Mouse (Mus musculus): ENCODE data around the gene Lman1l. TPM values are rescaled to one million over a fixed set of nuclear protein-coding genes. Genes with fewer than 3 reads are reported as not detected.

The Lman1l gene
- total and polyA plus RNA-seq, 2 experiments from 2014 or later, result not detected

GRCm38 (mm10) chr9:57558625-57559024 lies 61.9 kb downstream of the Lman1l start:
- no peaks in the 10 kb centered on the region for H3K27me3 ChIP-seq (ENCODE audit: insufficient read depth, low read length)
- no peaks in the 10 kb centered on the region for H3K9me3 ChIP-seq (ENCODE audit: low read length)
- no peak overlapping the region for H3K27ac ChIP-seq (ENCODE audit: low read depth, low read length)
- no peak overlapping the region for H3K4me2 ChIP-seq (ENCODE audit: low read depth, low read length, poor library complexity, severe bottlenecking)
- H3K9ac ChIP-seq (replicated peaks; ENCODE audit: low read length, poor library complexity, severe bottlenecking), result no peak overlapping the region
- H3K4me1 ChIP-seq (ENCODE audit: insufficient read depth, low read length), result peaks cover 15% of the 10 kb centered on the region; the same call in 1 of the 2 replicates
- ATAC-seq (ENCODE audit: low FRiP score) (no peak), DNase-seq (ENCODE audit: low spot score) (no peak)
- WGBS, result 90% methylated on average over 4 of the region's 4 CpGs
- H3K36me3 ChIP-seq (ENCODE audit: insufficient read depth, low read length), result no peaks in the 10 kb centered on the region
- no peak overlapping the region for H3K4me3 ChIP-seq (ENCODE audit: low read depth, low read length)
- TF ChIP-seq CTCF (IDR thresholded peaks at IDR 0.05), result no peak

DNA sequence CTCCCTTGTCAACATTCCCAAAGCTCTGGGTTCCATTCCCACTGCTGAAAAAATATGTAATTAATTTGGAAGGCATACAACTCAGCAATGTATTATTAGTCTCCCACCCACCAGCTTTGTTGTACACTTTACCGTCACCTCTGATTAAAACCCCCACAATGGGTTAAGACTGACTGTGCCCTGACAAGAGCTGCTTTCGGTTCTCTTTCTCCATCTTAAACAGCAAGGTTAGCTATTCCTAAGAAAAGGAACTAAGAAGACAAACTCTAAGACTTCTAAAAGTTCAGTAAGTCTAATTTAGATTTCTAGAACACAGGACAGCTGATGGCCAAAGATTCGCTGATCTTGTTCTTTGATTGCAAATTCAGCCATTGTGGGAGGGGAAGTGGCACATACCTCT lies 63.4 kb downstream of the Lman1l start:
- Histone ChIP-seq H3K4me1 (ENCODE audit: insufficient read depth, low read length) (peaks cover 9% of the 10 kb centered on the region; the same call in 1 of the 2 replicates), H3K9ac (replicated peaks; ENCODE audit: low read length, poor library complexity, severe bottlenecking) (no peak overlapping the region), H3K4me2 (ENCODE audit: low read depth, low read length, poor library complexity, severe bottlenecking) (no peak overlapping the region), H3K4me3 (ENCODE audit: low read depth, low read length) (no peak overlapping the region), H3K27ac (ENCODE audit: low read depth, low read length) (no peak overlapping the region), H3K9me3 (ENCODE audit: low read length) (no peaks in the 10 kb centered on the region), H3K27me3 (ENCODE audit: insufficient read depth, low read length) (no peaks in the 10 kb centered on the region), H3K36me3 (ENCODE audit: insufficient read depth, low read length) (no peaks in the 10 kb centered on the region)
- no peak for TF ChIP-seq CTCF (IDR thresholded peaks at IDR 0.05)
- DNase-seq (ENCODE audit: low spot score) (no peak), ATAC-seq (ENCODE audit: low FRiP score) (no peak)
- 63% methylated on average over 3 of the region's 3 CpGs for WGBS

Other genes starting within 250 kb of the Lman1l start
- 23.1 and 29.7 TPM in 2 replicates for gene Ppcdc, start 180.7 kb downstream of the Lman1l start, total RNA-seq (2014; rRNA removed)
- gene Ppcdc, start 180.7 kb downstream of the Lman1l start, polyA plus RNA-seq (2015; fragmentation: Nextera tagmentation; extraction: Ambion mirVana), result 15.0 and 17.6 TPM in 2 replicates
- 389 and 404 TPM in 2 replicates for gene Scamp5, start 152.7 kb downstream of the Lman1l start, total RNA-seq (2014; rRNA removed)
- 206 and 213 TPM in 2 replicates for gene Scamp5, start 152.7 kb downstream of the Lman1l start, polyA plus RNA-seq (2015; fragmentation: Nextera tagmentation; extraction: Ambion mirVana)
- gene Rpp25, start 116.7 kb downstream of the Lman1l start, total RNA-seq (2014; rRNA removed), result 24.2 and 24.8 TPM in 2 replicates
- 26.5 and 34.5 TPM in 2 replicates for gene Rpp25, start 116.7 kb downstream of the Lman1l start, polyA plus RNA-seq (2015; fragmentation: Nextera tagmentation; extraction: Ambion mirVana)
- 250 and 266 TPM in 2 replicates for gene Cox5a, start 99.5 kb downstream of the Lman1l start, total RNA-seq (2014; rRNA removed)
- gene Cox5a, start 99.5 kb downstream of the Lman1l start, polyA plus RNA-seq (2015; fragmentation: Nextera tagmentation; extraction: Ambion mirVana), result 1,115 and 1,120 TPM in 2 replicates
- 20.6 and 29.7 TPM in 2 replicates for gene Fam219b, start 83.2 kb downstream of the Lman1l start, total RNA-seq (2014; rRNA removed)
- 24.8 and 25.6 TPM in 2 replicates for gene Fam219b, start 83.2 kb downstream of the Lman1l start, polyA plus RNA-seq (2015; fragmentation: Nextera tagmentation; extraction: Ambion mirVana)
- 60.5 and 71.9 TPM in 2 replicates for gene Mpi, start 68.0 kb downstream of the Lman1l start, total RNA-seq (2014; rRNA removed)
- 57.2 and 61.2 TPM in 2 replicates for gene Mpi, start 68.0 kb downstream of the Lman1l start, polyA plus RNA-seq (2015; fragmentation: Nextera tagmentation; extraction: Ambion mirVana)
- 34.5 and 47.4 TPM in 2 replicates for gene Scamp2, start 59.8 kb downstream of the Lman1l start, total RNA-seq (2014; rRNA removed)
- 41.1 and 41.2 TPM in 2 replicates for gene Scamp2, start 59.8 kb downstream of the Lman1l start, polyA plus RNA-seq (2015; fragmentation: Nextera tagmentation; extraction: Ambion mirVana)
- gene Ulk3, start 31.3 kb downstream of the Lman1l start, total RNA-seq (2014; rRNA removed), result 18.9 and 23.3 TPM in 2 replicates
- 17.4 and 19.9 TPM in 2 replicates for gene Ulk3, start 31.3 kb downstream of the Lman1l start, polyA plus RNA-seq (2015; fragmentation: Nextera tagmentation; extraction: Ambion mirVana)
- gene Cplx3, start 14.5 kb downstream of the Lman1l start, total RNA-seq (2014; rRNA removed), result 0.09 TPM in 1 of 2 replicates, not detected in the other
- gene Cplx3, start 14.5 kb downstream of the Lman1l start, polyA plus RNA-seq (2015; fragmentation: Nextera tagmentation; extraction: Ambion mirVana), result 1.9 and 2.2 TPM in 2 replicates
- gene Csk, start 32.9 kb upstream of the Lman1l start, total RNA-seq (2014; rRNA removed), result 133 and 152 TPM in 2 replicates
- gene Csk, start 32.9 kb upstream of the Lman1l start, polyA plus RNA-seq (2015; fragmentation: Nextera tagmentation; extraction: Ambion mirVana), result 42.4 and 45.5 TPM in 2 replicates
- not detected in 2 replicates for gene Cyp1a2, start 62.9 kb upstream of the Lman1l start, total RNA-seq (2014; rRNA removed)
- gene Cyp1a2, start 62.9 kb upstream of the Lman1l start, polyA plus RNA-seq (2015; fragmentation: Nextera tagmentation; extraction: Ambion mirVana), result not detected in 2 replicates
- gene Cyp1a1, start 67.2 kb upstream of the Lman1l start, total RNA-seq (2014; rRNA removed), result 0.28 TPM in 1 of 2 replicates, not detected in the other
- 0.09 TPM in 2 replicates for gene Cyp1a1, start 67.2 kb upstream of the Lman1l start, polyA plus RNA-seq (2015; fragmentation: Nextera tagmentation; extraction: Ambion mirVana)
- 10.6 and 11.9 TPM in 2 replicates for gene Edc3, start 87.8 kb upstream of the Lman1l start, total RNA-seq (2014; rRNA removed)
- gene Edc3, start 87.8 kb upstream of the Lman1l start, polyA plus RNA-seq (2015; fragmentation: Nextera tagmentation; extraction: Ambion mirVana), result 27.3 and 27.8 TPM in 2 replicates
- gene Clk3, start 145.1 kb upstream of the Lman1l start, total RNA-seq (2014; rRNA removed), result 82.1 and 83.7 TPM in 2 replicates
- 53.4 and 54.3 TPM in 2 replicates for gene Clk3, start 145.1 kb upstream of the Lman1l start, polyA plus RNA-seq (2015; fragmentation: Nextera tagmentation; extraction: Ambion mirVana)
- gene Arid3b, start 216.0 kb upstream of the Lman1l start, total RNA-seq (2014; rRNA removed), result 4.9 and 5.3 TPM in 2 replicates
- 3.7 and 4.6 TPM in 2 replicates for gene Arid3b, start 216.0 kb upstream of the Lman1l start, polyA plus RNA-seq (2015; fragmentation: Nextera tagmentation; extraction: Ambion mirVana)